Mouse (Mus musculus) kidney, embryonic 14.5 days (tissue): Measurements from ENCODE around the gene Gfral. TPM values are rescaled to one million over a fixed set of nuclear protein-coding genes. Genes with fewer than 3 reads are reported as not detected.
A peak's percentile ranks its signal among the peaks of the same experiment; 100 is the strongest.

Experiments
- ATAC-seq: fragments of 200-750 bp; cut with Nextera tagmentation; 2 replicates; pipeline ENCODE4 v1.8.0; 2017; ENCODE audit warnings: moderate number of reproducible peaks, mild to moderate bottlenecking, moderate TSS enrichment, moderate library complexity; ENCODE audit not compliant: low FRiP score, low TSS enrichment
- H3K27ac ChIP-seq: fragments of 300-500 bp; sonication (generic); 2 replicates; pipeline ENCODE4 v1.5.1; 2014; ENCODE audit warnings: low read depth, mild to moderate bottlenecking, low read length, moderate library complexity, mixed read lengths
- H3K27me3 ChIP-seq: fragments of 300-500 bp; sonication (generic); 2 replicates; pipeline ENCODE4 v1.6.1; 2014; ENCODE audit warnings: mild to moderate bottlenecking, low read length; ENCODE audit not compliant: control insufficient read depth, insufficient read depth
- H3K36me3 ChIP-seq: fragments of 300-500 bp; sonication (generic); 2 replicates; pipeline ENCODE4 v1.6.1; 2014; ENCODE audit warnings: low read length, mixed read lengths; ENCODE audit not compliant: control insufficient read depth, insufficient read depth
- H3K4me1 ChIP-seq: fragments of 300-500 bp; sonication (generic); 2 replicates; pipeline ENCODE4 v1.6.1; 2014; ENCODE audit warnings: low read length, mixed read lengths; ENCODE audit not compliant: control insufficient read depth, insufficient read depth
- H3K4me2 ChIP-seq: fragments of 300-500 bp; sonication (generic); replicated peaks from 2 replicates; pipeline ENCODE4 v1.6.1; 2014; ENCODE audit warnings: low read depth, mild to moderate bottlenecking, low read length
- H3K4me3 ChIP-seq: fragments of 300-500 bp; sonication (generic); 2 replicates; pipeline ENCODE4 v1.5.1; 2014; ENCODE audit warnings: mild to moderate bottlenecking, low read length
- H3K9ac ChIP-seq: fragments of 300-500 bp; sonication (generic); 2 replicates; pipeline ENCODE4 v1.6.1; 2014; ENCODE audit warnings: low read depth, mild to moderate bottlenecking, low read length, moderate library complexity
- H3K9me3 ChIP-seq: fragments of 300-500 bp; sonication (generic); 2 replicates; pipeline ENCODE4 v1.6.1; 2016; ENCODE audit warnings: low read length; ENCODE audit not compliant: control insufficient read depth
- WGBS: fragments of 180-500 bp; shearing (Covaris S2); extraction: QIAGEN DNeasy Blood & Tissue Kit; methylation state at CpG from one replicate; pipeline ENCODE4 v1.1.7; 2014; 5-methylcytosine and 5-hydroxymethylcytosine counted together
- polyA plus RNA-seq: library from polyadenylated mRNA; unstranded; fragments of >200 nt; fragmentation: Nextera tagmentation; extraction: Ambion mirVana; gene quantifications from 2 replicates; pipeline ENCODE4 v1.2.1, GENCODE M21; 2014

The Gfral gene
- polyA plus RNA-seq: not detected in 2 replicates

GRCm38 (mm10) chr9:76213557-76213956, at the start of gene Gfral:
TSS of gene Gfral (minus strand) at chr9:76213657.
- Histone ChIP-seq H3K9ac (no peak within 1 kb of the TSS), H3K9me3 (no peaks in the 10 kb centered on the region), H3K4me1 (no peaks in the 10 kb centered on the region), H3K27ac (no peak within 1 kb of the TSS), H3K27me3 (no peaks in the 10 kb centered on the region), H3K4me2 (no peak within 1 kb of the TSS), H3K4me3 (no peak within 1 kb of the TSS), H3K36me3 (no peaks in the 10 kb centered on the region)
- no peak for ATAC-seq
- 91% methylated on average over 2 of the region's 2 CpGs for WGBS

- ATAC-seq: no peak
- 80% methylated on average over 5 of the region's 5 CpGs for WGBS
- Histone ChIP-seq H3K4me2 (no peak overlapping the region), H3K9me3 (no peaks in the 10 kb centered on the region), H3K27ac (no peak overlapping the region), H3K4me3 (no peak overlapping the region), H3K36me3 (no peaks in the 10 kb centered on the region), H3K4me1 (no peaks in the 10 kb centered on the region), H3K27me3 (no peaks in the 10 kb centered on the region), H3K9ac (no peak overlapping the region)
Observed at GRCm38 (mm10) chr9:76257731-76258130, 44.3 kb upstream of the Gfral start.

GRCm38 (mm10) chr9:76252544-76252943, 39.1 kb upstream of the Gfral start:
- WGBS: 83% methylated on average over 7 of the region's 7 CpGs
- H3K36me3 ChIP-seq: no peaks in the 10 kb centered on the region
- H3K27me3 ChIP-seq: no peaks in the 10 kb centered on the region
- no peak overlapping the region for H3K4me3 ChIP-seq
- no peaks in the 10 kb centered on the region for H3K9me3 ChIP-seq
- no peak for ATAC-seq
- H3K27ac ChIP-seq: no peak overlapping the region
- H3K4me1 ChIP-seq: no peaks in the 10 kb centered on the region
- H3K9ac ChIP-seq: no peak overlapping the region
- H3K4me2 ChIP-seq: no peak overlapping the region

- H3K9ac ChIP-seq: no peak overlapping the region
- H3K36me3 ChIP-seq: no peaks in the 10 kb centered on the region
- ATAC-seq: no peak
- no peak overlapping the region for H3K4me3 ChIP-seq
- H3K27ac ChIP-seq: no peak overlapping the region
- H3K27me3 ChIP-seq: no peaks in the 10 kb centered on the region
- WGBS: 87% methylated on average over 4 of the region's 4 CpGs
- no peaks in the 10 kb centered on the region for H3K4me1 ChIP-seq
- H3K4me2 ChIP-seq: no peak overlapping the region
- H3K9me3 ChIP-seq: no peaks in the 10 kb centered on the region
Observed at GRCm38 (mm10) chr9:76252109-76252508, 38.7 kb upstream of the Gfral start.

GRCm38 (mm10) chr9:76242322-76242721, 28.9 kb upstream of the Gfral start:
- Histone ChIP-seq H3K4me2 (no peak overlapping the region), H3K9ac (no peak overlapping the region), H3K4me1 (no peaks in the 10 kb centered on the region), H3K27me3 (no peaks in the 10 kb centered on the region), H3K36me3 (no peaks in the 10 kb centered on the region), H3K27ac (no peak overlapping the region), H3K4me3 (no peak overlapping the region), H3K9me3 (no peaks in the 10 kb centered on the region)
- ATAC-seq: no peak
- 8% methylated on average over 1 of the region's 1 CpGs for WGBS

GRCm38 (mm10) chr9:76237946-76238345, 24.5 kb upstream of the Gfral start:
- H3K4me3 ChIP-seq: no peak overlapping the region
- H3K9ac ChIP-seq: no peak overlapping the region
- ATAC-seq: no peak
- H3K36me3 ChIP-seq: no peaks in the 10 kb centered on the region
- WGBS: 84% methylated on average over 5 of the region's 5 CpGs
- H3K27ac ChIP-seq: no peak overlapping the region
- no peak overlapping the region for H3K4me2 ChIP-seq
- H3K27me3 ChIP-seq: no peaks in the 10 kb centered on the region
- H3K4me1 ChIP-seq: no peaks in the 10 kb centered on the region
- no peaks in the 10 kb centered on the region for H3K9me3 ChIP-seq

- peak; percentile 78 for ATAC-seq
- H3K4me2 ChIP-seq: peak overlapping the region; percentile 22
- H3K36me3 ChIP-seq: no peaks in the 10 kb centered on the region
- no peak overlapping the region for H3K27ac ChIP-seq
- no peaks in the 10 kb centered on the region for H3K27me3 ChIP-seq
- H3K4me3 ChIP-seq: no peak overlapping the region; the same call in 1 of the 2 replicates
- H3K4me1 ChIP-seq: no peaks in the 10 kb centered on the region
- 46% methylated on average over 12 of the region's 12 CpGs for WGBS
- H3K9ac ChIP-seq: no peak overlapping the region
- no peaks in the 10 kb centered on the region for H3K9me3 ChIP-seq
Observed at GRCm38 (mm10) chr9:76237243-76237642, 23.8 kb upstream of the Gfral start.

- Histone ChIP-seq H3K27ac (no peak overlapping the region), H3K4me2 (peak overlapping the region; percentile 74), H3K9ac (no peak overlapping the region), H3K36me3 (no peaks in the 10 kb centered on the region), H3K9me3 (no peaks in the 10 kb centered on the region), H3K27me3 (no peaks in the 10 kb centered on the region), H3K4me3 (peak overlapping the region; percentile 35; the same call in 1 of the 2 replicates), H3K4me1 (no peaks in the 10 kb centered on the region)
- 3% methylated on average over 7 of the region's 7 CpGs for WGBS
- ATAC-seq: peak; percentile 79
Observed at GRCm38 (mm10) chr9:76236626-76237025, 23.2 kb upstream of the Gfral start.

GRCm38 (mm10) chr9:76235945-76236503, 22.6 kb upstream of the Gfral start:
- H3K4me2 ChIP-seq: peak overlapping the region; percentile 74
- H3K27ac ChIP-seq: peak overlapping the region; percentile 52; the same call in 1 of the 2 replicates
- H3K4me3 ChIP-seq: peak overlapping the region; percentile 35
- peak overlapping the region; percentile 51; the same call in 1 of the 2 replicates for H3K9ac ChIP-seq
- 8% methylated on average over 14 of the region's 14 CpGs for WGBS
- H3K36me3 ChIP-seq: no peaks in the 10 kb centered on the region
- no peaks in the 10 kb centered on the region for H3K9me3 ChIP-seq
- H3K4me1 ChIP-seq: no peaks in the 10 kb centered on the region
- ATAC-seq: peak; percentile 77; the same call in 1 of the 2 replicates
- H3K27me3 ChIP-seq: no peaks in the 10 kb centered on the region
